Mouse (Mus musculus) cerebellum, adult 2 months (tissue): ENCODE data around the gene Thsd7b.

Source experiments
- CTCF ChIP-seq: fragments of 200-500 bp; IDR thresholded peaks from 2 replicates; pipeline ENCODE4 v1.5.1; 2011; ENCODE audit warnings: low read depth, mild to moderate bottlenecking, control low read depth, low read length, moderate library complexity, borderline replicate concordance; ENCODE audit not compliant: insufficient read depth
- POLR2A ChIP-seq: fragments of 200-500 bp; IDR thresholded peaks from 2 replicates; pipeline ENCODE4 v1.6.1; 2011; ENCODE audit warnings: low read length, control low read depth, borderline replicate concordance; ENCODE audit not compliant: insufficient read depth

- TF ChIP-seq POLR2A (no peak), CTCF (no peak)
Measured at GRCm38 (mm10) chr1:130170290-130170689, 897.2 kb downstream of the Thsd7b start.
